Mouse (Mus musculus) CH12.LX (cell line): Measurements from ENCODE around the gene Imp4. TPM values are rescaled to one million over a fixed set of nuclear protein-coding genes. Genes with fewer than 3 reads are reported as not detected.
A peak's percentile ranks its signal among the peaks of the same experiment; 100 is the strongest.

ENCODE experiments used
- DNase-seq: peaks from one replicate; pipeline ENCODE4 v3.0.0-alpha.2; 2013; ENCODE audit errors: extremely low read depth
- H3K27ac ChIP-seq: 2 replicates; pipeline ENCODE4 v1.5.1; 2012; ENCODE audit warnings: low read depth, mild to moderate bottlenecking, control low read depth, moderate library complexity; ENCODE audit not compliant: insufficient read depth
- H3K27me3 ChIP-seq: replicated peaks from 2 replicates; pipeline ENCODE3; 2012; ENCODE audit warnings: inconsistent platforms
- H3K36me3 ChIP-seq, 2 experiments: replicated peaks in 1 of 2; 2 replicates each; pipeline versions ENCODE3 to v1.6.1; 2012; ENCODE audit warnings: inconsistent platforms in 1 of 2, low read length in 1 of 2, mild to moderate bottlenecking in 1 of 2, mixed read lengths in 1 of 2, moderate library complexity in 1 of 2; ENCODE audit not compliant: control insufficient read depth in 1 of 2, insufficient read depth in 1 of 2
- H3K4me1 ChIP-seq, 2 experiments: 2 replicates each; pipeline ENCODE4 v1.6.1; 2012; ENCODE audit warnings: inconsistent platforms in 1 of 2, moderate library complexity in 1 of 2; ENCODE audit not compliant: insufficient read depth in 2 of 2, control insufficient read depth in 1 of 2
- H3K4me2 ChIP-seq: 2 replicates; pipeline ENCODE4 v1.6.1; 2012; ENCODE audit warnings: low read depth, mild to moderate bottlenecking, control low read depth; ENCODE audit not compliant: poor library complexity, insufficient read depth, severe bottlenecking
- H3K4me3 ChIP-seq, 3 experiments: fragments of 150-350 bp in 1 of 3; sonication (generic) in 1 of 3; replicated peaks in 1 of 3; 2 replicates each; pipeline versions ENCODE3 to v1.5.1; 2011 to 2012; ENCODE audit warnings: low read depth in 2 of 3, low read length in 2 of 3, mild to moderate bottlenecking in 2 of 3, moderate library complexity in 2 of 3, control low read depth in 1 of 3, improper control_type of control experiment in 1 of 3, inconsistent platforms in 1 of 3, mixed read lengths in 1 of 3; ENCODE audit not compliant: poor library complexity in 1 of 3
- H3K79me2 ChIP-seq: replicated peaks from 2 replicates; pipeline ENCODE4 v1.6.1; 2012; ENCODE audit warnings: mild to moderate bottlenecking, moderate library complexity; ENCODE audit not compliant: control insufficient read depth, poor library complexity, insufficient read depth, severe bottlenecking; ENCODE audit errors: extremely low read depth
- H3K9ac ChIP-seq: 2 replicates; pipeline ENCODE4 v1.6.1; 2012; ENCODE audit warnings: low read depth, mild to moderate bottlenecking, control low read depth, moderate library complexity; ENCODE audit not compliant: insufficient read depth
- H3K9me3 ChIP-seq: replicated peaks from 2 replicates; pipeline ENCODE3; 2012; ENCODE audit warnings: low read length, inconsistent platforms, mixed read lengths
- BHLHE40 ChIP-seq: IDR thresholded peaks from 2 replicates; pipeline ENCODE4 v1.6.1; 2011; ENCODE audit warnings: mild to moderate bottlenecking, low read depth, low read length, improper control_type of control experiment
- CHD1 ChIP-seq: IDR thresholded peaks from 2 replicates; pipeline ENCODE4 v1.6.1; 2012; ENCODE audit warnings: low read depth, low read length, improper control_type of control experiment, inconsistent platforms
- CHD2 ChIP-seq: IDR thresholded peaks from 2 replicates; pipeline ENCODE4 v1.6.1; 2011; ENCODE audit warnings: low read length, improper control_type of control experiment
- ELF1 ChIP-seq: IDR thresholded peaks from 2 replicates; pipeline ENCODE4 v1.6.1; 2014; ENCODE audit warnings: low read depth, mild to moderate bottlenecking, inconsistent platforms, low read length, improper control_type of control experiment
- EP300 ChIP-seq: IDR thresholded peaks from 2 replicates; pipeline ENCODE4 v1.6.1; 2011; ENCODE audit warnings: low read length, improper control_type of control experiment
- ETS1 ChIP-seq: conservative IDR thresholded peaks from 2 replicates; pipeline ENCODE4 v1.6.1; 2012; ENCODE audit warnings: low read depth, mild to moderate bottlenecking, inconsistent platforms, low read length, improper control_type of control experiment, moderate library complexity
- GABPA ChIP-seq: IDR thresholded peaks from 2 replicates; pipeline ENCODE4 v1.6.1; 2012; ENCODE audit warnings: low read depth, low read length, improper control_type of control experiment, inconsistent platforms; ENCODE audit not compliant: insufficient replicate concordance
- IRF4 ChIP-seq: IDR thresholded peaks from 2 replicates; pipeline ENCODE4 v1.6.1; 2014; ENCODE audit warnings: low read depth, mild to moderate bottlenecking, inconsistent platforms, low read length, improper control_type of control experiment
- JUN ChIP-seq: IDR thresholded peaks from 2 replicates; pipeline ENCODE4 v1.6.1; 2011; ENCODE audit warnings: low read depth, mild to moderate bottlenecking, low read length, improper control_type of control experiment, moderate library complexity; ENCODE audit not compliant: insufficient read depth
- JUND ChIP-seq: conservative IDR thresholded peaks from 2 replicates; pipeline ENCODE4 v1.6.1; 2011; ENCODE audit warnings: low read depth, low read length, improper control_type of control experiment
- KAT2A ChIP-seq: IDR thresholded peaks from 2 replicates; pipeline ENCODE4 v1.6.1; 2012; ENCODE audit warnings: low read length, improper control_type of control experiment, inconsistent platforms; ENCODE audit not compliant: insufficient replicate concordance
- MAZ ChIP-seq: IDR thresholded peaks from 2 replicates; pipeline ENCODE4 v1.6.1; 2012; ENCODE audit warnings: low read depth, mild to moderate bottlenecking, inconsistent platforms, low read length, improper control_type of control experiment, moderate library complexity
- MEF2A ChIP-seq: IDR thresholded peaks from 2 replicates; pipeline ENCODE4 v1.6.1; 2014; ENCODE audit warnings: low read depth, mild to moderate bottlenecking, inconsistent platforms, low read length, improper control_type of control experiment, borderline replicate concordance
- MXI1 ChIP-seq: IDR thresholded peaks from 2 replicates; pipeline ENCODE4 v1.6.1; 2011; ENCODE audit warnings: mild to moderate bottlenecking, low read depth, low read length, improper control_type of control experiment
- MYC ChIP-seq: IDR thresholded peaks from 2 replicates; pipeline ENCODE4 v1.6.1; 2011; ENCODE audit warnings: low read depth, mild to moderate bottlenecking, improper control_type of control experiment, low read length
- NELFE ChIP-seq: IDR thresholded peaks from 2 replicates; pipeline ENCODE4 v1.6.1; 2011; ENCODE audit warnings: low read depth, low read length, improper control_type of control experiment
- NRF1 ChIP-seq: IDR thresholded peaks from 2 replicates; pipeline ENCODE4 v1.6.1; 2014; ENCODE audit warnings: low read depth, mild to moderate bottlenecking, inconsistent platforms, low read length, improper control_type of control experiment, moderate library complexity
- PAX5 ChIP-seq: IDR thresholded peaks from 2 replicates; pipeline ENCODE4 v1.6.1; 2012; ENCODE audit warnings: low read length, inconsistent platforms, mixed read lengths
- POLR2AphosphoS2 ChIP-seq: IDR thresholded peaks from 2 replicates; pipeline ENCODE4 v1.6.1; 2011; ENCODE audit warnings: low read depth, low read length, improper control_type of control experiment
- RAD21 ChIP-seq: IDR thresholded peaks from 2 replicates; pipeline ENCODE4 v1.6.1; 2011; ENCODE audit warnings: low read depth, mild to moderate bottlenecking, low read length, improper control_type of control experiment, moderate library complexity
- RCOR1 ChIP-seq: conservative IDR thresholded peaks from 2 replicates; pipeline ENCODE4 v1.6.1; 2012; ENCODE audit warnings: low read depth, mild to moderate bottlenecking, inconsistent platforms, low read length, improper control_type of control experiment
- SIN3A ChIP-seq: IDR thresholded peaks from 2 replicates; pipeline ENCODE4 v1.6.1; 2012; ENCODE audit warnings: low read length, improper control_type of control experiment, inconsistent platforms
- SMC3 ChIP-seq: IDR thresholded peaks from 2 replicates; pipeline ENCODE4 v1.6.1; 2011; ENCODE audit warnings: low read depth, low read length, improper control_type of control experiment
- TBP ChIP-seq: conservative IDR thresholded peaks from 2 replicates; pipeline ENCODE4 v1.6.1; 2011; ENCODE audit warnings: low read depth, low read length, improper control_type of control experiment
- TCF12 ChIP-seq: IDR thresholded peaks from 2 replicates; pipeline ENCODE4 v1.6.1; 2014; ENCODE audit warnings: low read depth, mild to moderate bottlenecking, inconsistent platforms, low read length, improper control_type of control experiment
- USF1 ChIP-seq: IDR thresholded peaks from 2 replicates; pipeline ENCODE4 v1.6.1; 2014; ENCODE audit warnings: low read depth, mild to moderate bottlenecking, inconsistent platforms, low read length, improper control_type of control experiment
- USF2 ChIP-seq: conservative IDR thresholded peaks from 2 replicates; pipeline ENCODE4 v1.6.1; 2011; ENCODE audit warnings: low read depth, low read length, improper control_type of control experiment
- ZC3H11A ChIP-seq: IDR thresholded peaks from 2 replicates; pipeline ENCODE4 v1.6.1; 2012; ENCODE audit warnings: low read depth, mild to moderate bottlenecking, inconsistent platforms, low read length, improper control_type of control experiment
- ZMIZ1 ChIP-seq: IDR thresholded peaks from 2 replicates; pipeline ENCODE4 v1.6.1; 2012; ENCODE audit warnings: low read depth, mild to moderate bottlenecking, inconsistent platforms, low read length, improper control_type of control experiment
- ZNF384 ChIP-seq: IDR thresholded peaks from 2 replicates; pipeline ENCODE4 v1.6.1; 2012; ENCODE audit warnings: low read depth, low read length, improper control_type of control experiment, inconsistent platforms
- dilution Hi-C: fragments of 300-500 bp; cut with MboI; formaldehyde crosslinking; loops from 2 replicates; pipeline ENCODE4 v1.14.3; 2020; ENCODE audit warnings: low sequenced_read_pairs; ENCODE audit not compliant: extremely low pct_unique_long_range_greater_than_20kb, extremely low pct_ligation_motif_present
- in situ Hi-C: fragments of 300-500 bp; cut with MboI; formaldehyde crosslinking; loops from 3 replicates; pipeline ENCODE4 v1.14.3; 2019; ENCODE audit warnings: low sequenced_read_pairs, low pct_ligation_motif_present, low pct_unique_long_range_greater_than_20kb, mixed read lengths
- polyA plus RNA-seq: library from polyadenylated mRNA; unstranded; fragments of >175 nt; gene quantifications from 2 replicates; pipeline ENCODE4 v1.2.1, GENCODE M21; 2012; ENCODE audit warnings: low read depth; ENCODE audit not compliant: insufficient read length
- total RNA-seq, 2 experiments: library from RNA; depleted of rRNA; stranded (reverse); fragments of 300-350 nt in 1 of 2; fragments of >200 nt in 1 of 2; gene quantifications; 2 replicates each; pipeline ENCODE4 v1.2.3; 2012 to 2014

The Imp4 gene
- total and polyA plus RNA-seq, 3 experiments, result 91.0 to 199 (median 107) TPM

GRCm38 (mm10) chr1:34472427-34473300, 33.0 kb downstream of the Imp4 start (continued):
- TF ChIP-seq MEF2A (no peak; the same call in 1 of the 2 replicates), CHD1 (no peak), BHLHE40 (peak; percentile 34; the same call in 1 of the 2 replicates), ELF1 (peak; percentile 70), RAD21 (no peak), MYC (peak; percentile 83; the same call in 1 of the 2 replicates), NELFE (peak; percentile 48), SIN3A (peak; percentile 38; the same call in 1 of the 2 replicates), ZNF384 (no peak), MAZ (peak; percentile 98), JUN (no peak; the same call in 1 of the 2 replicates)

DNA sequence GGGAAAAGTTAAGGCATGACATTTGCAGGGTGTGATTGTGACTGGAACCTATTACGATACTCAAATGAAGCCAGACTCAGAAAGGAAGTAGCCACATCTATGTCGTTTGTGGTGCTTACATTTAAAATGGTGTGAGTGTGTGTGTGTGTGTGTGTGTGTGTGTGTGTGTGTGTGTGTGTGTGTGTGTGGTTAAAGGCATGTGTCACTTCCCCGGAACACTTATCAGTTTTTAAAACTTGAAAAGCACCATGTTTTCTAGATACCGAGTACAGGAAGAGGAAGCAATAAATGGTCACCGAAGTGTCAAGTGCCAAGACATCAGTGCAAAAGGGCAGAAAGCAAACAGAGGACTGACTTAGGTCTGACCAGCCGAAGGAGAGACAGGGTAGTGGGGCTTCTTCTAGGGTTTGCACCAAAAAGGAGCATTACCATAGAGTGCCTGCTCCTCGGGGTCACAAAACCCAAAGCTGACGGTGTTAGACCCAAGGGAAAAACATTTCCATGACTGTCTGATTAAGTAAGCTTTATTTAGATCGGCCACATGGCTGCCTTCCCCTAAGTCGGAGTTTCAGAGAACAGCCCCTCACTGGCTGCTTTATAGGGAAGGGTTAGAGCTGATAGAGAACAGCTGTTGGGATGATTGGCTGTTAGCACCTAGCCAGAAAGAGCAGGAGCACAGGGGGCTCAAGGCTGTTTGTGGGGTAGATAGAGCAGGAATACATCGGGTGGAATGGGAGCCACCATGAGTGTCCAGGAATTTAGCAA, 39.4 kb downstream of the Imp4 start:
- Histone ChIP-seq H3K27me3 (no peaks in the 10 kb centered on the region), H3K79me2 (no peaks in the 10 kb centered on the region), H3K9me3 (no peaks in the 10 kb centered on the region), H3K27ac (peak overlapping the region; percentile 54), H3K4me1 (peaks cover 24 to 85% of the 10 kb centered on the region in 2 experiments), H3K36me3 (peaks cover 2 to 23% of the 10 kb centered on the region in 2 experiments), H3K4me2 (0 out of 2 replicates have a peak overlapping the region, but pooled peaks have one; percentile 23), H3K9ac (peak overlapping the region; percentile 35; the same call in 1 of the 2 replicates), H3K4me3 (no peak overlapping the region)
- dilution Hi-C loops, result no loop called here
- DNase-seq, result peak; percentile 67
- in situ Hi-C loops, result no loop called here
- TF ChIP-seq IRF4, result no peak
- peak; percentile 41; the same call in 1 of the 2 replicates for TF ChIP-seq EP300
- TF ChIP-seq TCF12, result peak; percentile 33; the same call in 1 of the 2 replicates
- no peak for TF ChIP-seq JUND
- TF ChIP-seq JUN, result no peak
- no peak for TF ChIP-seq SMC3
- TF ChIP-seq ELF1, result peak; percentile 44; the same call in 1 of the 2 replicates
- TF ChIP-seq PAX5, result no peak
- TF ChIP-seq RCOR1, result no peak
- no peak for TF ChIP-seq USF1
- peak; percentile 59; the same call in 1 of the 2 replicates for TF ChIP-seq MYC
- TF ChIP-seq RAD21, result no peak
- TF ChIP-seq MXI1, result peak; percentile 35; the same call in 1 of the 2 replicates
- TF ChIP-seq CHD2, result no peak
- TF ChIP-seq USF2, result no peak
- TF ChIP-seq KAT2A, result no peak
- no peak for TF ChIP-seq SIN3A
- no peak for TF ChIP-seq POLR2AphosphoS2
- no peak for TF ChIP-seq ZMIZ1
- 0 out of 2 replicates have a peak, but pooled peaks have one; percentile 17 for TF ChIP-seq TBP
- TF ChIP-seq NRF1, result no peak
- TF ChIP-seq ZC3H11A, result no peak
- peak; percentile 62 for TF ChIP-seq MEF2A
- no peak for TF ChIP-seq CHD1
- TF ChIP-seq NELFE, result peak; percentile 24; the same call in 1 of the 2 replicates
- no peak for TF ChIP-seq GABPA
- TF ChIP-seq ETS1, result peak; percentile 60; the same call in 1 of the 2 replicates
- no peak for TF ChIP-seq ZNF384
